Comparison of ENCODE assay signal across 13 mouse cellular contexts in the genomic region with DNA sequence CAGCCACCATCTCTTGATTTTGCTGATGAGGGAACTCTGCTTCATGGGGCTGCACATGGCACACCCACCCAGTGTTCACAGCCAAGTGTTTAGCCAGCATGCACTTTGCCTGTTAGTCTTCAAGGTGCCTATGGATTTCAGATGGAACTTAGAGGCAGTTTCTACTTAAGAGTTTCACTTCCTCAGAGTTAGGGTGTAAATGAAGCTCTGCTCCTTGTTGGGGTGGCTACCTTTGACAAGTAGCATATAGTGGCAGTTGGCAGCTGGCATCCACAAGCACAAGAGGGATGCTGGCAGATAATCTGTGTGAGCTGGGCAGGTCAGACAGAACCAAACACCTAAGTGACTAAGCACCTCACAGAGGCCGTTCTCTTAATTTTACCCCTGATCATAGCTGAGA.
A peak's percentile ranks its signal among the peaks of the same experiment; 100 is the strongest.
DNase-seq lines count a peak whose midpoint lies in the region; ATAC-seq and TF ChIP-seq lines count a peak whose summit lies in the region.
"Had no signal": no experiment of that assay in that cellular context is flagged by ENCODE, and none has a peak within 500 bp of the region (broad histone marks: within the 10 kb centered on the region; RNA-seq: fewer than 3 reads in every experiment).

No protein-coding gene starts in this region.

- H3K27me3 ChIP-seq in hindbrain, embryonic 14.5 days (ENCODE audit: control insufficient read depth, insufficient read depth, low read length) = no peaks in the 10 kb centered on the region
- no peaks in the 10 kb centered on the region for H3K27me3 ChIP-seq in hindbrain, embryonic 12.5 days
- H3K27me3 ChIP-seq in limb, embryonic 14.5 days (ENCODE audit: control insufficient read depth, insufficient read depth, low read length) = no peaks in the 10 kb centered on the region

- no peak overlapping the region for H3K9ac ChIP-seq in hindbrain, embryonic 14.5 days
- H3K9ac ChIP-seq in hindbrain, embryonic 12.5 days = no peak overlapping the region
- H3K9ac ChIP-seq in limb, embryonic 14.5 days (ENCODE audit: low read depth, low read length, severe bottlenecking) = no peak overlapping the region

- intact Hi-C loops in left cerebral cortex, postnatal 4 days (cut with DNase I) = no loop called here

- TF ChIP-seq POLR2A in limb, embryonic 14.5 days (IDR thresholded peaks at IDR 0.05; ENCODE audit: borderline replicate concordance, extremely low read depth, insufficient read depth, insufficient read length) = no peak

- DNase-seq in hindbrain, embryonic 14.5 days (ENCODE audit: low spot score) = no peak
- peak; percentile 36 for DNase-seq in A20 (ENCODE audit: low read depth, low spot score)
- DNase-seq in NIH3T3 (ENCODE audit: low read depth) = peak; percentile 4
- DNase-seq in limb, embryonic 14.5 days (ENCODE audit: low spot score) = no peak
- DNase-seq in embryo, embryonic 10 days (ENCODE audit: low spot score) = no peak
- no peak for DNase-seq in left cerebral cortex, postnatal 4 days
- DNase-seq: cerebellum, adult 9-11 months; gastrocnemius, postnatal 25 days; right cerebral cortex, postnatal 14 days had no signal

- no peaks in the 10 kb centered on the region for H3K9me3 ChIP-seq in hindbrain, embryonic 14.5 days (ENCODE audit: control insufficient read depth, low read length)
- no peaks in the 10 kb centered on the region for H3K9me3 ChIP-seq in hindbrain, embryonic 12.5 days (replicated peaks)
- no peaks in the 10 kb centered on the region for H3K9me3 ChIP-seq in limb, embryonic 14.5 days (ENCODE audit: control insufficient read depth, low read length)
- H3K9me3 ChIP-seq: megakaryocyte, embryonic 14.5 days had no signal

- no peaks in the 10 kb centered on the region for H3K36me3 ChIP-seq in hindbrain, embryonic 14.5 days (replicated peaks; ENCODE audit: control insufficient read depth, insufficient read depth)
- no peaks in the 10 kb centered on the region for H3K36me3 ChIP-seq in hindbrain, embryonic 12.5 days
- H3K36me3 ChIP-seq in limb, embryonic 14.5 days (ENCODE audit: control insufficient read depth, insufficient read depth, low read length) = peaks cover 3% of the 10 kb centered on the region; the same call in 1 of the 2 replicates

- no peak overlapping the region for H3K27ac ChIP-seq in hindbrain, embryonic 14.5 days
- no peak overlapping the region for H3K27ac ChIP-seq in hindbrain, embryonic 12.5 days
- peak overlapping the region; percentile 80 for H3K27ac ChIP-seq in limb, embryonic 14.5 days (replicated peaks; ENCODE audit: low read depth, low read length)

- no peak overlapping the region for H3K4me2 ChIP-seq in hindbrain, embryonic 14.5 days (replicated peaks)
- no peak overlapping the region for H3K4me2 ChIP-seq in hindbrain, embryonic 12.5 days (replicated peaks)
- H3K4me2 ChIP-seq in limb, embryonic 14.5 days (replicated peaks; ENCODE audit: low read depth, low read length, severe bottlenecking) = no peak overlapping the region

- H3K4me1 ChIP-seq in hindbrain, embryonic 14.5 days (replicated peaks; ENCODE audit: control insufficient read depth, insufficient read depth, low read length) = peaks cover 10% of the 10 kb centered on the region; the same call in 1 of the 2 replicates
- peaks cover 21% of the 10 kb centered on the region for H3K4me1 ChIP-seq in hindbrain, embryonic 12.5 days
- peaks cover 55% of the 10 kb centered on the region for H3K4me1 ChIP-seq in limb, embryonic 14.5 days (ENCODE audit: control insufficient read depth, insufficient read depth, low read length)

- ATAC-seq in hindbrain, embryonic 14.5 days (ENCODE audit: low FRiP score) = peak; percentile 6; the same call in 1 of the 2 replicates
- ATAC-seq in hindbrain, embryonic 12.5 days (ENCODE audit: low FRiP score) = no peak
- no peak for ATAC-seq in limb, embryonic 14.5 days (ENCODE audit: low FRiP score, low read depth)
- ATAC-seq: activated CD4-positive, CD25-positive, alpha-beta regulatory T cell, adult 4 months had no signal

- 100% methylated on average over 1 of the region's 1 CpGs for WGBS in hindbrain, embryonic 14.5 days
- 77% methylated on average over 1 of the region's 1 CpGs for WGBS in hindbrain, embryonic 12.5 days
- WGBS in limb, embryonic 14.5 days = 50% methylated on average over 1 of the region's 1 CpGs

- no peak overlapping the region for H3K4me3 ChIP-seq in hindbrain, embryonic 14.5 days (replicated peaks; ENCODE audit: low read length)
- no peak overlapping the region for H3K4me3 ChIP-seq in hindbrain, embryonic 12.5 days
- H3K4me3 ChIP-seq in limb, embryonic 14.5 days (replicated peaks; ENCODE audit: low read length) = no peak overlapping the region
- H3K4me3 ChIP-seq: left cerebral cortex, adult 2 months; megakaryocyte, embryonic 14.5 days had no signal

Comparison
In these comparisons a context has a peak if more than half of its experiments do, and no peak if none do; other contexts are left out.
1. DNase-seq: peak in A20 (single experiment) and NIH3T3 (single experiment); none in hindbrain, embryonic 14.5 days (single experiment), limb, embryonic 14.5 days (single experiment), embryo, embryonic 10 days (single experiment) and left cerebral cortex, postnatal 4 days (single experiment).